Mouse (Mus musculus) gastrocnemius, postnatal 10 days (tissue): Measurements from ENCODE around the gene Prkca. TPM values are rescaled to one million over a fixed set of nuclear protein-coding genes. Genes with fewer than 3 reads are reported as not detected.

Experiments
- DNase-seq: peaks from one replicate; pipeline ENCODE4 v3.0.0; 2021; ENCODE audit warnings: mixed read lengths
- total RNA-seq, 2 experiments: library from RNA; stranded (reverse); gene quantifications; 2 replicates each; pipeline ENCODE4 v1.2.3; 2021

Gene Prkca
- total RNA-seq, 2 experiments from 2014 or later, result 47.6 to 51.0 TPM

- no peak for DNase-seq
Observed at GRCm38 (mm10) chr11:108233015-108233414, 110.7 kb downstream of the Prkca start.

GRCm38 (mm10) chr11:108230101-108230500 is 113.6 kb downstream of the Prkca start:
- no peak for DNase-seq

GRCm38 (mm10) chr11:108229176-108229946 is 114.4 kb downstream of the Prkca start:
- DNase-seq, result no peak

GRCm38 (mm10) chr11:108228497-108228896 is 115.2 kb downstream of the Prkca start:
- no peak for DNase-seq

- DNase-seq, result no peak
Observed at GRCm38 (mm10) chr11:108226248-108226647, 117.5 kb downstream of the Prkca start.

GRCm38 (mm10) chr11:108224233-108224973 is 119.3 kb downstream of the Prkca start:
- DNase-seq, result no peak

- DNase-seq, result no peak
Observed at GRCm38 (mm10) chr11:108223613-108224232, 120.0 kb downstream of the Prkca start.

- no peak for DNase-seq
Observed at GRCm38 (mm10) chr11:108223154-108223553, 120.6 kb downstream of the Prkca start.

- DNase-seq, result peak; percentile 13
Observed at GRCm38 (mm10) chr11:108222616-108223015, 121.1 kb downstream of the Prkca start.

GRCm38 (mm10) chr11:108222026-108222425 is 121.7 kb downstream of the Prkca start:
- no peak for DNase-seq

GRCm38 (mm10) chr11:108221124-108221835 is 122.4 kb downstream of the Prkca start:
- DNase-seq, result no peak

- DNase-seq, result no peak
Observed at GRCm38 (mm10) chr11:108220605-108221004, 123.1 kb downstream of the Prkca start.

GRCm38 (mm10) chr11:108217043-108217442 is 126.7 kb downstream of the Prkca start:
- no peak for DNase-seq

GRCm38 (mm10) chr11:108216064-108216463 is 127.7 kb downstream of the Prkca start:
- no peak for DNase-seq

- DNase-seq, result peak; percentile 67
Observed at GRCm38 (mm10) chr11:108215466-108215865, 128.3 kb downstream of the Prkca start.

GRCm38 (mm10) chr11:108214521-108215223 is 129.1 kb downstream of the Prkca start:
- DNase-seq, result no peak

- no peak for DNase-seq
Observed at GRCm38 (mm10) chr11:108213783-108214182, 129.9 kb downstream of the Prkca start.

GRCm38 (mm10) chr11:108212638-108213037 is 131.1 kb downstream of the Prkca start:
- DNase-seq, result no peak

GRCm38 (mm10) chr11:108212030-108212429 is 131.7 kb downstream of the Prkca start:
- DNase-seq, result no peak

- no peak for DNase-seq
Observed at GRCm38 (mm10) chr11:108210749-108211148, 133.0 kb downstream of the Prkca start.

- no peak for DNase-seq
Observed at GRCm38 (mm10) chr11:108206602-108207001, 137.1 kb downstream of the Prkca start.

GRCm38 (mm10) chr11:108204895-108205248 is 138.9 kb downstream of the Prkca start:
- no peak for DNase-seq
